Mouse (Mus musculus) limb, embryonic 14.5 days (tissue): ENCODE results near the gene Olfr1141. TPM values are rescaled to one million over a fixed set of nuclear protein-coding genes. Genes with fewer than 3 reads are reported as not detected.

Experiments
- ATAC-seq: fragments of 200-750 bp; cut with Nextera tagmentation; 2 replicates; pipeline ENCODE4 v1.8.0; 2017; ENCODE audit warnings: low read depth, moderate number of reproducible peaks, moderate TSS enrichment; ENCODE audit not compliant: low FRiP score
- DNase-seq: peaks from one replicate; pipeline ENCODE4 v3.0.0-alpha.2; 2015; ENCODE audit warnings: low spot score
- H3K27ac ChIP-seq: fragments of 300-500 bp; sonication (generic); replicated peaks from 2 replicates; pipeline ENCODE4 v1.5.1; 2014; ENCODE audit warnings: low read depth, mild to moderate bottlenecking, low read length, moderate library complexity, mixed read lengths
- H3K27me3 ChIP-seq: fragments of 300-500 bp; sonication (generic); 2 replicates; pipeline ENCODE4 v1.6.1; 2014; ENCODE audit warnings: low read length, mixed read lengths; ENCODE audit not compliant: control insufficient read depth, insufficient read depth
- H3K36me3 ChIP-seq: fragments of 300-500 bp; sonication (generic); 2 replicates; pipeline ENCODE4 v1.6.1; 2014; ENCODE audit warnings: mild to moderate bottlenecking, low read length, moderate library complexity, mixed read lengths; ENCODE audit not compliant: control insufficient read depth, insufficient read depth
- H3K4me1 ChIP-seq: fragments of 300-500 bp; sonication (generic); 2 replicates; pipeline ENCODE4 v1.6.1; 2014; ENCODE audit warnings: antibody characterized with exemption, low read length, mixed read lengths; ENCODE audit not compliant: control insufficient read depth, insufficient read depth
- H3K4me2 ChIP-seq: fragments of 300-500 bp; sonication (generic); replicated peaks from 2 replicates; pipeline ENCODE4 v1.6.1; 2014; ENCODE audit warnings: low read depth, mild to moderate bottlenecking, low read length, moderate library complexity; ENCODE audit not compliant: severe bottlenecking
- H3K4me3 ChIP-seq: fragments of 300-500 bp; sonication (generic); replicated peaks from 2 replicates; pipeline ENCODE4 v1.5.1; 2014; ENCODE audit warnings: low read length
- H3K9ac ChIP-seq: fragments of 300-500 bp; sonication (generic); 2 replicates; pipeline ENCODE4 v1.6.1; 2014; ENCODE audit warnings: mild to moderate bottlenecking, low read depth, low read length, moderate library complexity; ENCODE audit not compliant: severe bottlenecking
- H3K9me3 ChIP-seq: fragments of 300-500 bp; sonication (generic); 2 replicates; pipeline ENCODE4 v1.6.1; 2016; ENCODE audit warnings: low read length; ENCODE audit not compliant: control insufficient read depth
- POLR2A ChIP-seq: fragments of 200-500 bp; IDR thresholded peaks from 2 replicates; pipeline ENCODE4 v1.8.0; 2012; ENCODE audit warnings: inconsistent platforms, mild to moderate bottlenecking, moderate library complexity, borderline replicate concordance; ENCODE audit not compliant: insufficient read depth, insufficient read length; ENCODE audit errors: extremely low read depth
- WGBS: fragments of 180-500 bp; shearing (Covaris S2); extraction: QIAGEN DNeasy Blood & Tissue Kit; methylation state at CpG from one replicate; pipeline ENCODE4 v1.1.7; 2014; 5-methylcytosine and 5-hydroxymethylcytosine counted together
- polyA plus RNA-seq, 2 experiments: library from polyadenylated mRNA; depleted of rRNA in 1 of 2; stranded (reverse) in 1 of 2; unstranded in 1 of 2; fragments of >200 nt; fragmentation: Nextera tagmentation in 1 of 2; extraction: Ambion mirVana in 1 of 2; gene quantifications; 2 replicates each; pipeline versions ENCODE4 v1.2.1 to v1.2.3; 2012 to 2014

Olfr1141 gene
- not detected in 2 replicates for polyA plus RNA-seq (2012; rRNA removed)
- not detected in 2 replicates for polyA plus RNA-seq (2014; fragmentation: Nextera tagmentation; extraction: Ambion mirVana)

GRCm38 (mm10) chr2:87753891-87754290 is at the start of gene Olfr1141:
Olfr1141 (minus strand) TSS chr2:87753991.
- H3K27me3 ChIP-seq = no peaks in the 10 kb centered on the region
- no peaks in the 10 kb centered on the region for H3K36me3 ChIP-seq
- H3K4me1 ChIP-seq = no peaks in the 10 kb centered on the region
- H3K4me2 ChIP-seq = no peak within 1 kb of the TSS
- H3K27ac ChIP-seq = no peak within 1 kb of the TSS
- no peak for ATAC-seq
- TF ChIP-seq POLR2A = no peak
- H3K4me3 ChIP-seq = no peak within 1 kb of the TSS
- WGBS = 78% methylated on average over 1 of the region's 1 CpGs
- H3K9me3 ChIP-seq = no peaks in the 10 kb centered on the region
- no peak for DNase-seq
- no peak within 1 kb of the TSS for H3K9ac ChIP-seq

- Histone ChIP-seq H3K4me3 (no peak within 1 kb of the TSS), H3K9ac (no peak within 1 kb of the TSS), H3K4me2 (no peak within 1 kb of the TSS), H3K27me3 (no peaks in the 10 kb centered on the region), H3K9me3 (no peaks in the 10 kb centered on the region), H3K27ac (no peak within 1 kb of the TSS), H3K36me3 (no peaks in the 10 kb centered on the region), H3K4me1 (no peaks in the 10 kb centered on the region)
- ATAC-seq (no peak), DNase-seq (no peak)
- TF ChIP-seq POLR2A = no peak
Measured at GRCm38 (mm10) chr2:87800292-87800691, 46.5 kb upstream of the Olfr1141 start, which contains the start of gene Olfr1143. Olfr1143 (plus strand) TSS chr2:87800592.

GRCm38 (mm10) chr2:87779183-87779582 is 25.4 kb upstream of the Olfr1141 start, which contains the start of gene Olfr152:
Olfr152 (plus strand) TSS chr2:87779483.
- no peak for ATAC-seq
- H3K9ac ChIP-seq = no peak within 1 kb of the TSS
- no peaks in the 10 kb centered on the region for H3K36me3 ChIP-seq
- H3K9me3 ChIP-seq = no peaks in the 10 kb centered on the region
- DNase-seq = no peak
- H3K27me3 ChIP-seq = no peaks in the 10 kb centered on the region
- WGBS = 81% methylated on average over 4 of the region's 4 CpGs
- no peak within 1 kb of the TSS for H3K4me3 ChIP-seq
- H3K27ac ChIP-seq = no peak within 1 kb of the TSS
- no peaks in the 10 kb centered on the region for H3K4me1 ChIP-seq
- no peak for TF ChIP-seq POLR2A
- no peak within 1 kb of the TSS for H3K4me2 ChIP-seq

- ATAC-seq (no peak), DNase-seq (no peak)
- Histone ChIP-seq H3K4me2 (no peak overlapping the region), H3K27me3 (no peaks in the 10 kb centered on the region), H3K4me3 (no peak overlapping the region), H3K9ac (no peak overlapping the region), H3K4me1 (no peaks in the 10 kb centered on the region), H3K36me3 (no peaks in the 10 kb centered on the region), H3K9me3 (no peaks in the 10 kb centered on the region), H3K27ac (no peak overlapping the region)
- 46% methylated on average over 1 of the region's 1 CpGs for WGBS
- no peak for TF ChIP-seq POLR2A
Measured at GRCm38 (mm10) chr2:87776143-87776542, 22.4 kb upstream of the Olfr1141 start.

- H3K9ac ChIP-seq = no peak within 1 kb of the TSS
- H3K27me3 ChIP-seq = no peaks in the 10 kb centered on the region
- H3K4me3 ChIP-seq = no peak within 1 kb of the TSS
- 67% methylated on average over 3 of the region's 3 CpGs for WGBS
- no peaks in the 10 kb centered on the region for H3K36me3 ChIP-seq
- ATAC-seq (no peak), DNase-seq (no peak)
- H3K4me1 ChIP-seq = no peaks in the 10 kb centered on the region
- TF ChIP-seq POLR2A = no peak
- no peaks in the 10 kb centered on the region for H3K9me3 ChIP-seq
- H3K4me2 ChIP-seq = no peak within 1 kb of the TSS
- no peak within 1 kb of the TSS for H3K27ac ChIP-seq
Measured at GRCm38 (mm10) chr2:87743452-87743851, 10.3 kb downstream of the Olfr1141 start, which contains the start of gene Olfr1140. Olfr1140 (plus strand) TSS chr2:87743752.

- Histone ChIP-seq H3K27ac (no peak within 1 kb of the TSS), H3K27me3 (no peaks in the 10 kb centered on the region), H3K4me3 (no peak within 1 kb of the TSS), H3K36me3 (no peaks in the 10 kb centered on the region), H3K4me2 (no peak within 1 kb of the TSS), H3K4me1 (no peaks in the 10 kb centered on the region), H3K9me3 (no peaks in the 10 kb centered on the region), H3K9ac (no peak within 1 kb of the TSS)
- 82% methylated on average over 1 of the region's 1 CpGs for WGBS
- ATAC-seq = no peak
- no peak for TF ChIP-seq POLR2A
- DNase-seq = no peak
Measured at GRCm38 (mm10) chr2:87739878-87740277, 13.9 kb downstream of the Olfr1141 start, which contains the start of gene Olfr1138. Olfr1138 (minus strand) TSS chr2:87739978.
